Mouse (Mus musculus): ENCODE results near the gene Kcnn4. TPM values are rescaled to one million over a fixed set of nuclear protein-coding genes. Genes with fewer than 3 reads are reported as not detected.

The Kcnn4 gene
- total and polyA plus RNA-seq, 3 experiments: 188 to 256 TPM; not detected in 1

- TF ChIP-seq MYC (IDR thresholded peaks at IDR 0.05; ENCODE audit: low read depth, low read length): no peak
- no peak overlapping the region for H3K9ac ChIP-seq (ENCODE audit: control insufficient read depth, low read depth, low read length, poor library complexity, severe bottlenecking)
- no peaks in the 10 kb centered on the region for H3K79me2 ChIP-seq (ENCODE audit: control insufficient read depth, insufficient read depth, low read length, poor library complexity)
- H3K27me3 ChIP-seq (ENCODE audit: control insufficient read depth in 1 of 2, insufficient read depth in 2 of 2, low read length in 2 of 2): no peaks in the 10 kb centered on the region
- no peaks in the 10 kb centered on the region for H3K4me1 ChIP-seq (ENCODE audit: control insufficient read depth in 1 of 2, insufficient read depth in 2 of 2, low read length in 2 of 2)
- no peak for DNase-seq (ENCODE audit: low read depth, low spot score)
- no peak overlapping the region for H3K27ac ChIP-seq (ENCODE audit: control insufficient read depth, low read depth, low read length)
- no peaks in the 10 kb centered on the region for H3K36me3 ChIP-seq (ENCODE audit: control insufficient read depth in 1 of 2, insufficient read depth in 2 of 2, low read length in 2 of 2)
- no peak overlapping the region for H3K4me3 ChIP-seq (ENCODE audit: control insufficient read depth in 1 of 2, insufficient read depth in 1 of 2, low read depth in 2 of 2, low read length in 2 of 2)
- H3K9me3 ChIP-seq (replicated peaks; ENCODE audit: insufficient read depth, low read length): no peaks in the 10 kb centered on the region
Measured at GRCm38 (mm10) chr7:24428725-24429124, 58.7 kb downstream of the Kcnn4 start.

DNA sequence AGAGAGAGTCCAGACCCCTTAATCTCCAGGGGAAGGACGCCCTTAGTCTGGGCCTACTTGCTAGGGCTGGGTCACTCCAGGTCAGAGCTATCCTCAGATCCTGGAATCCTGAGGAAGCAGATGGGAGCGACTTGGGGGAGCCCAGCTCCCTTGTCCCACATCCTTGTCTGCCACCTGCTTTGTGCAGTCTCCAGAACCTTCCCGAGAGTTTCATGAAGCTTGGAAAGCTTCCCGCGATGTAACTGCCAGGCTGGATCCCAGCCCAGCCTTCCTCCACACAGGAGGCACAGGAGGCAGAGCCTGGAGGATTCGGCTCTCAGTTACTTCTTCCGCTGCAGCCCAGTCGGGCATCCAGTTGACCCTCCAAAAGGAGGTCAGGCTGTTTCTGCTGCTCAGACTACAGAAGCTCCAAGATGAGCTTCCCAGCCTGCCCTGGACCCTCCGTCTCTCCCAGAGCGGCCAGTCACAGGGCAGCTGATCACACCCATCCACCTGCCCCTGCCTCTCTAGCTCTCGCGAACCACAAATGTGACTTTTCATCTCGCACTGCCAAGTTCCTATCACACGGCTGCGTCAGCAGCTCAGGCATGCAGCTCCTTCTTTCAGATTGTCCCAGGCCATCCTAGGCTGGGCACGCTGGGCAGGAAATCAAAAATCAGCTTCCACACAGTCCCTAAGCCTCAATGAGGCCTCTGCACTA lies 59.5 kb downstream of the Kcnn4 start:
- Histone ChIP-seq H3K27me3 (ENCODE audit: control insufficient read depth in 1 of 2, insufficient read depth in 2 of 2, low read length in 2 of 2) (no peaks in the 10 kb centered on the region), H3K4me3 (ENCODE audit: control insufficient read depth in 1 of 2, insufficient read depth in 1 of 2, low read depth in 2 of 2, low read length in 2 of 2) (no peak overlapping the region), H3K36me3 (ENCODE audit: control insufficient read depth in 1 of 2, insufficient read depth in 2 of 2, low read length in 2 of 2) (no peaks in the 10 kb centered on the region), H3K9me3 (replicated peaks; ENCODE audit: insufficient read depth, low read length) (no peaks in the 10 kb centered on the region), H3K4me1 (ENCODE audit: control insufficient read depth in 1 of 2, insufficient read depth in 2 of 2, low read length in 2 of 2) (no peaks in the 10 kb centered on the region), H3K27ac (ENCODE audit: control insufficient read depth, low read depth, low read length) (no peak overlapping the region), H3K9ac (ENCODE audit: control insufficient read depth, low read depth, low read length, poor library complexity, severe bottlenecking) (no peak overlapping the region), H3K79me2 (ENCODE audit: control insufficient read depth, insufficient read depth, low read length, poor library complexity) (no peaks in the 10 kb centered on the region)
- no peak for TF ChIP-seq ZMIZ1 (IDR thresholded peaks at IDR 0.05; ENCODE audit: low read depth, low read length)
- no peak for TF ChIP-seq TAL1 (IDR thresholded peaks at IDR 0.05; ENCODE audit: low read length)
- no peak for TF ChIP-seq CHD2 (IDR thresholded peaks at IDR 0.05; ENCODE audit: low read length)
- TF ChIP-seq POLR2A (IDR thresholded peaks at IDR 0.05; ENCODE audit: control insufficient read depth in 1 of 2, insufficient read depth in 1 of 2, low read depth in 1 of 2, low read length in 2 of 2, poor library complexity in 1 of 2): no peak
- no peak for TF ChIP-seq POLR2AphosphoS2 (IDR thresholded peaks at IDR 0.05; ENCODE audit: low read length)
- TF ChIP-seq GABPA (IDR thresholded peaks at IDR 0.05; ENCODE audit: low read depth, low read length): no peak
- TF ChIP-seq RCOR1 (IDR thresholded peaks at IDR 0.05; ENCODE audit: low read depth, low read length): no peak
- TF ChIP-seq EP300 (IDR thresholded peaks at IDR 0.05; ENCODE audit: low read depth in 1 of 2, low read length in 2 of 2): no peak
- TF ChIP-seq TBP (IDR thresholded peaks at IDR 0.05; ENCODE audit: low read depth, low read length): no peak
- TF ChIP-seq UBTF (IDR thresholded peaks at IDR 0.05; ENCODE audit: borderline replicate concordance, insufficient read depth, low read depth, low read length): no peak
- no peak for TF ChIP-seq MYB (IDR thresholded peaks at IDR 0.05; ENCODE audit: low read depth, low read length)
- TF ChIP-seq HCFC1 (IDR thresholded peaks at IDR 0.05; ENCODE audit: low read depth, low read length): no peak
- TF ChIP-seq JUND (IDR thresholded peaks at IDR 0.05; ENCODE audit: low read depth, low read length): no peak
- no peak for TF ChIP-seq CTCF (IDR thresholded peaks at IDR 0.05 in 2 of 3, conservative IDR thresholded peaks at IDR 0.05 in 1 of 3; ENCODE audit: control insufficient read depth in 1 of 3, insufficient read depth in 1 of 3, low read depth in 2 of 3, low read length in 3 of 3, poor library complexity in 1 of 3, severe bottlenecking in 1 of 3)
- TF ChIP-seq BHLHE40 (IDR thresholded peaks at IDR 0.05; ENCODE audit: borderline replicate concordance, low read depth, low read length): no peak
- no peak for DNase-seq (ENCODE audit: low read depth, low spot score)
